Mouse (Mus musculus) left cerebral cortex, postnatal 4 days (tissue): ENCODE data around the gene Tacstd2. TPM values are rescaled to one million over a fixed set of nuclear protein-coding genes. Genes with fewer than 3 reads are reported as not detected.
"Not testable (repeated sequence)": the region's sequence is repeated elsewhere in the genome, so short reads cannot be mapped to it uniquely, and the experiment has no call there.

Experiments used
- DNase-seq: peaks from one replicate; pipeline ENCODE4 v3.0.0-alpha.2; 2022
- intact Hi-C: fragments of 180-260 bp; cut with DNase I; formaldehyde crosslinking; loops from one replicate; pipeline ENCODE4 v1.15.1; 2025
- total RNA-seq, 2 experiments: library from RNA; stranded (reverse); gene quantifications; 2 replicates each; pipeline ENCODE4 v1.2.3; 2021

Tacstd2 gene
- under 1 TPM; 0.40 to 0.58 TPM for total RNA-seq

- intact Hi-C loops: no loop called here
These were observed at the start of gene Tacstd2 for GRCm38 (mm10) chr6:67535777-67536054. Tacstd2 (minus strand) TSS chr6:67535796.

GRCm38 (mm10) chr6:67566270-67566669, 30.7 kb upstream of the Tacstd2 start:
- intact Hi-C loops: no loop called here
- DNase-seq: no peak

More at GRCm38 (mm10) chr6:67535777-67536054, at the start of gene Tacstd2:
- no peak for DNase-seq

DNA sequence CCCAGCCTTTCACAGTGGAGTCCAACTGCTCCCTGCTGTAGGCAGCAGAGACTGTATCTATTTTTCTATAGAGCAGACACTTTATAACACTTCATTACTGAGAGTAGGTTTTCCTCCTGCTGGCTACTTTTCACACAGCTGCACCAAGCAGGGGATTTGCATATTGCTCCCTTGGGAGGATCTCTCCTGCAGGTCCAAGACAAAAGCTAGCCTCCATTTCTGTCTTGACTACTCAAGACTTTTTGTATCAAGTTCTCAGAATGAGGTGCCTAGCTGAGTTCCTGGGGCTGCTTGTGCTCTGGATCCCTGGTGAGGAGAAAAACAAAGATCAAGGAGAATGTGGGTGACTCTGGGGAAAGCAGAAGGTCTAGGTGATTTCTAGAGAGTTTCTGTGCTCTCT, 19.8 kb upstream of the Tacstd2 start:
- intact Hi-C loops: no loop called here
- DNase-seq: no peak

- intact Hi-C loops: no loop called here
- no peak for DNase-seq
These were observed 14.0 kb upstream of the Tacstd2 start for GRCm38 (mm10) chr6:67549550-67549949.

DNA sequence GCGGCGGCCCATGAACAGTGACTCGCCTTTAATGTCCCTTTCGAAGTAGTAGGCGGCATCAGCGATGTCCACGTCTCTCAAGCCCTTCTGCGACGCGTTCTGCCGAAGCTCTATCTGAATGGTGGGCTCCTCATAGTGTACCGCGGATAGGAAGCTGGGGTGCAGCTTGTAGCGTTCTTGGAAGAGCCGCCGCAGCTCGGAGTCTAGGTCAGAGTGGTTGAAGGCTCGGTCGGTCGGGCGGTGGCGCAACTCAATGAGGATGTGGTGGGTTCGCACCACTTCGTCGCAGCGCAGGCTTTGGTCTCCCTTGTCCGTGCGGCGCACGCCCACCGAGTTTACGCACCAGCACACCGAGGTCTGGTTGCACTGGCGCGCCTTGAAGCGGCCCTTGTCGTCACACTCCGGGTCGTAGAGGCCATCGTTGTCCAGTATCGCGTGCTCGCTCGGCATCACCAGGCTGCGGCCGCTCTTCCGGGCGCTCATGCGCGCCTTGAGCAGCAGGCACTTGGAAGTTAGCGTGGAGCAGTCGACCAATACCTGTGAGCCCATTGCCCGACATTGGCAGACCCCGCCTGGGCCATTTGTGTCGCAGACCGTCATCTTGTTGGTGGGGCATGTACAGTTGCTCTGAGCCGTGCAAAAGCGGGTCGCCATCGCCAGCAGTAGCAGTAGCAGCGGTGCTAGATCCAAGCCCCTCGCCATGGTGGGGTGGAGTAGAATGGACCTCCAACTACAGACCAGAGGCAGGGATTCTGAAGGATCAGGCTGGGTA, 405 bp downstream of the Tacstd2 start:
- intact Hi-C loops: no loop called here
- DNase-seq: peak; percentile 14

DNA sequence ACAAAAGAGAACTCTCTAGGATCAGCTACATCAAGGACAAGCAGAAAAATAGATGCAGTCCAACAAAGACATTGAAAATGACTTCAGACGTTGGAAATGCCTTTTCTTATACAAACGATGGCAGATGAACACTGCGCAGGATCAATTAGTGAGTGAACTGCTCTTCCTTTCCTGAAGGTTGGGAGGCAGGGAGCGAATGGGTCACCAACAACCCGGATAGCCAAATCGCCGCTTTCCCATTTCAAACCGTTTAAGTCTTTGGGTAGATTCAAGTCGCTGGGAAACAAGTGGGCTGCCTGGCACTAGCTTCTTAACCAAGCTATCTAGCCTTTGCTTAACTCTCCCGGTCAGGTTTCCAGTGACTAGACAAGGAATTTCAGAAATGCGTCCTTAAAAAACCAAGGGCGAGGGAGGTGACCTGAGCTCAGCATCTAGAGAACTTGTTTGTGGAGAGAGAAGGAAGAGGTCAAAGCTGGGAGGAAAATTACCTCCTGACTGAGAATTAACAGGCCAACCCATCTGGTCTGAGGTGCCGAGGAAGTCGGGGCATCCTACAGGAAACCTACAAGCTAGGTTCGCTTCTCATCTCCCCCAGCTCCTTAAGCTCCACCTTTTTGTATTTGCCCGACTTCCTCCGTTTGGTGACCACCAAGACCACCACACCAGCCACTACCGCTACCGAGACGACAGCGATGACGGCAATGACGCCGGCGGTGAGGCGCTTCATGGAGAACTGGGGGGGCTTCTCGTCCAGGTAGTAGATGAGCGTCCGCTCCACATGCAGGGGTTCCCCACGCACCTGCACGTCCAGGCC, 1.2 kb downstream of the Tacstd2 start:
- no peak for DNase-seq

GRCm38 (mm10) chr6:67532665-67533440, 2.7 kb downstream of the Tacstd2 start:
- DNase-seq: no peak
- intact Hi-C loops: no loop called here

More for the DNA sequence above, 1.2 kb downstream of the Tacstd2 start:
- intact Hi-C loops: no loop called here

- no peak for DNase-seq
- intact Hi-C loops: no loop called here
These were observed 3.8 kb downstream of the Tacstd2 start for GRCm38 (mm10) chr6:67531822-67532162.

- DNase-seq: no peak
- intact Hi-C loops: no loop called here
These were observed 4.4 kb downstream of the Tacstd2 start for GRCm38 (mm10) chr6:67530992-67531821.

DNA sequence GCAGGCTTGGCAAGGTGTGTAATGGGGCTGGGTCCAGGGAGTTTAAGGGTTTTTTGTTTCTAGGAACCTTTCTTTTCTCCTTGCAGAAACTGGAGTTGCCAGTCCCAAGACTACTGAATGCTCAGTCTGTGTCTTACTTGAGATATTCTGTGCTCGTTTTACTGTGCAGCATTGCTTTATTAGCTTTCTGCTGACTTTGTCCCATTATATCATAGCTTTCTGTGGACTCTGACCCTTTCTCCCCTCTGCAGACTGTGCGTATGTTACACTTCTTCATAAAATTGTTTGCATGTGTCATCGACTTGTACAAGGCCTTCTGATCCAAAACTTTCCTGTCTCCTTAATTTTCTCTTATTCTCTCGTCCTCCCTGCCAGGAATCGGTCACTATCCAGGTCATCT, 9.2 kb downstream of the Tacstd2 start:
- DNase-seq: no peak
- intact Hi-C loops: no loop called here

DNA sequence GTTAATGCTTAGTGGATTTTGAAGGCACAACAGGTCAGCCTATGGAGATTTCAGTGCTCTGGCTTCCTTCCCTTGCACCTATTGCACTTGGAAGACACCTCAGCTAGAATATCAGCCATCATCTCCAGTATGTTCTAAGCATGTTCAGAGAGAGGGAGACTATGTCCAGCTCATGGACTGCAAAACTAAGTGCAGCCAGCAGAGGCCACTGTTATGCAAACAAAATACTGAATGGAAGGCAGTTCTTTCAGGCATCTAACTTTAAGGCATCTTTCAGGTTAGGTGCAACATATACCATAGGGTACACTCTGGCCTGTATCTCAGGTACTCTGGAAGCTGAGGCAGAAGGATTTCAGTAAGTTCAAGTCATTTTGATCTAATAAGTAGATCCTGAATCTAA, 24.8 kb downstream of the Tacstd2 start:
- peak; percentile 20 for DNase-seq
- intact Hi-C loops: no loop called here

GRCm38 (mm10) chr6:67501938-67502337, 33.7 kb downstream of the Tacstd2 start:
- DNase-seq, intact Hi-C loops: not testable (repeated sequence)

DNA sequence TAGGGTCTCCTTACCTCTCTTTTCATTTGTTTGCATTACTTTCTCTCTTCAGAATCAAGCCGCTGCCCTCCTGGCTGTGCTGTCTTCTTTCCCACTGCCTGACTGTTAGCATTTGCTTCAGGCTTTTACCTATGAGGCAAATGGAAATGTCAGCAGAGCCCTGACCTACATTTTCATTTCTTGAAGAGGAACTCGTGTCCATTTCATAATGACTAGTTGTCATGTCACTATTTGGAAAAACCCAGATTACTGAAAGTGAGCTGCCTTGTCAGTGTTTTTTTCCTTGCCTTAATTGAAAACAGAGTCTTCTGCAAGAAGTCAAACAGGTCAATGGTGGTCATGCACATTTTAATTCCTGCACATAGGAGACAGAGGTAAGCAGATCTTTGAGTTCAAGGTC, 43.8 kb downstream of the Tacstd2 start, which contains the start of gene Il23r:
Il23r (minus strand) TSS at position 101 of the 400 bp plus-strand sequence.
- no peak for DNase-seq
- intact Hi-C loops: no loop called here

Other genes starting within 250 kb of the Tacstd2 start
- under 1 TPM in 1 of 2 experiments, not detected in 1; 0.22 TPM for gene Il12rb2, start 159.6 kb downstream of the Tacstd2 start, total RNA-seq
- gene Il23r, start 43.9 kb downstream of the Tacstd2 start, total RNA-seq: not detected